Mouse (Mus musculus): ENCODE data around the gene Nanog.
"Not testable (repeated sequence)": the region's sequence is repeated elsewhere in the genome, so short reads cannot be mapped to it uniquely, and the experiment has no call there.

Nanog gene
- long read RNA-seq, experiment 1: 0 reads
- long read RNA-seq, experiment 2: 0 reads

- intact Hi-C loops (cut with DNase I): no loop called here
These were observed at the start of gene Nanog for GRCm38 (mm10) chr6:122707036-122707800. Gene Nanog (plus strand): TSS chr6:122707489.

GRCm38 (mm10) chr6:122657630-122658029, 49.7 kb upstream of the Nanog start:
- intact Hi-C loops (cut with DNase I): no loop called here

- intact Hi-C loops (cut with DNase I): no loop called here
These were observed 47.7 kb upstream of the Nanog start for GRCm38 (mm10) chr6:122659567-122659966.

- intact Hi-C loops (cut with DNase I): no loop called here
These were observed 46.5 kb upstream of the Nanog start for GRCm38 (mm10) chr6:122660601-122661379.

- intact Hi-C loops (cut with DNase I): no loop called here
These were observed 44.6 kb upstream of the Nanog start for GRCm38 (mm10) chr6:122662551-122663264.

GRCm38 (mm10) chr6:122663596-122664206, 43.6 kb upstream of the Nanog start:
- intact Hi-C loops (cut with DNase I): no loop called here

GRCm38 (mm10) chr6:122665866-122666265, 41.4 kb upstream of the Nanog start:
- intact Hi-C loops (cut with DNase I): loop anchor here (5.0 kb wide), 1 partner anchor 121 kb away; no protein-coding TSS in a partner anchor

- intact Hi-C loops (cut with DNase I): loop anchor here (2.0 to 5.0 kb wide), 2 partner anchors 51 to 120 kb away; no protein-coding TSS in a partner anchor
These were observed 39.6 kb upstream of the Nanog start for GRCm38 (mm10) chr6:122667715-122668114.

GRCm38 (mm10) chr6:122668823-122669222, 38.5 kb upstream of the Nanog start:
- intact Hi-C loops (cut with DNase I): loop anchor here (2.0 to 5.0 kb wide), 2 partner anchors 50 to 118 kb away; no protein-coding TSS in a partner anchor

GRCm38 (mm10) chr6:122669406-122670200, 37.7 kb upstream of the Nanog start:
- intact Hi-C loops (cut with DNase I): loop anchor here (2.0 to 5.0 kb wide), 2 partner anchors 49 to 118 kb away; no protein-coding TSS in a partner anchor

GRCm38 (mm10) chr6:122670201-122670551, 37.1 kb upstream of the Nanog start:
- intact Hi-C loops (cut with DNase I): no loop called here

- intact Hi-C loops (cut with DNase I): no loop called here
These were observed 36.4 kb upstream of the Nanog start for GRCm38 (mm10) chr6:122670841-122671240.

- intact Hi-C loops (cut with DNase I): no loop called here
These were observed 34.5 kb upstream of the Nanog start for GRCm38 (mm10) chr6:122672746-122673145.

- intact Hi-C loops (cut with DNase I): no loop called here
These were observed 24.6 kb upstream of the Nanog start for GRCm38 (mm10) chr6:122682646-122683045.

GRCm38 (mm10) chr6:122686709-122687108, 20.6 kb upstream of the Nanog start:
- intact Hi-C loops (cut with DNase I): no loop called here

- intact Hi-C loops (cut with DNase I): no loop called here
These were observed 17.8 kb upstream of the Nanog start for GRCm38 (mm10) chr6:122689411-122690055.

GRCm38 (mm10) chr6:122690082-122690481, 17.2 kb upstream of the Nanog start:
- intact Hi-C loops (cut with DNase I): no loop called here

- intact Hi-C loops (cut with DNase I): no loop called here
These were observed 11.9 kb upstream of the Nanog start for GRCm38 (mm10) chr6:122695398-122695797.

- intact Hi-C loops (cut with DNase I): not testable (repeated sequence)
These were observed 7.7 kb upstream of the Nanog start for GRCm38 (mm10) chr6:122699628-122700027.

GRCm38 (mm10) chr6:122701816-122702215, 5.5 kb upstream of the Nanog start:
- intact Hi-C loops (cut with DNase I): no loop called here
